Mouse (Mus musculus): ENCODE data around the gene Ank3.
A peak's percentile ranks its signal among the peaks of the same experiment; 100 is the strongest.
"Not testable (repeated sequence)": the region's sequence is repeated elsewhere in the genome, so short reads cannot be mapped to it uniquely, and the experiment has no call there.

The Ank3 gene

DNA sequence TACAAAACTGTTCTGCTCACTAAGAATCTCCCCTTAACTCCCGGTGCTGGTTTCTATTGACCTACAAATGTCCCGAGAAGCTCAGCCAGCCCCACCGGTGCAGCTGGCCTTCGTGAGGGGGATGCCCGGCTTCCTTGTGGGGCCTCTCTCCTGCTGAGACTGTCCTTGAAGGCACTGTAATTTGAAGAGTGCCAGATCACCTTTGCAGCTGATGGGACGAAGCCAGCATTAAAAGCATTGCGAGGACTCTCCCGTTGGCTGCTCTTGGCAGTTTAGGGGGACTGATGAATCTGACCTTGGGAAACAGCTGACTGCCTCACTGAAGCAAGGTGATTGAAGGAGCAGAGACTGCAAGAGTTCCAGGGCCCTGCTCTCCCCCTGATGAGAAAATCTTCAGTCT lies 464.3 kb downstream of the Ank3 start:
- DNase-seq = no peak

GRCm38 (mm10) chr10:69870348-69870747 lies 471.8 kb downstream of the Ank3 start:
- peak; percentile 83 for DNase-seq

DNA sequence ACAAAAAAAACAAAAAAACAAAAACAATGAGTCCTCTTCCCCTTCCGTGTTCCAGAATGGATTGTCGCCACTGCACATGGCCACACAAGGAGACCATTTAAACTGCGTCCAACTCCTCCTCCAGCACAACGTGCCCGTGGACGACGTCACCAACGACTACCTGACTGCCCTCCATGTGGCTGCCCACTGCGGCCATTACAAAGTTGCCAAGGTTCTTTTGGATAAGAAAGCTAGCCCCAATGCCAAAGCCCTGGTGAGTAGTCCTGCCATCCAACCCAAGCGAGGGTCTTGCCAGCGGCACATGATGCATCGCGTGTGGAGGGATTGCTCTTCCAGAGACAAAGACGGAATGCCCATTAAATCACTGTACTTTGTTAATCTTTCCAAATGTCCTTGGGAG lies 472.4 kb downstream of the Ank3 start:
- DNase-seq = no peak

- peak; percentile 47 for DNase-seq
These were observed 473.7 kb downstream of the Ank3 start for GRCm38 (mm10) chr10:69872182-69872741.

DNA sequence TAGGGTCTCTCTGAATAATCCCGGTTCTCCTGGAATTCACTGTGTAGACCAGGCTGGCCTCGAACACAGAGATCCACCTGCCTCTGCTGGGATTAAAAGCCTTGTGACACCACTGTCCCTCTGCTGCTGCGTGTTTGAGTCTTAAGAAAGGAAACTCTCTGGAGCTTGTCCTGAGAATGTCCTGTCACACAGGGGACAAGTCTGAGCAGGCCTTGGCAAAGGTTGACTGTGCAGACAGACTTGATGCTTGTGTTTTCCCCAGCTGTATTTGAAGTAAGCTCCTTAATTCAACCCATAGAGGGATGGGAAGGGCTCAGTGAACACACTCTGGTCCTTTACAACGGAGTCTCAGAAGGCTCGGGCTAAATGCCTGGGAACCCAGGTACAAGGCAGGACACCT lies 474.3 kb downstream of the Ank3 start:
- DNase-seq = no peak

DNA sequence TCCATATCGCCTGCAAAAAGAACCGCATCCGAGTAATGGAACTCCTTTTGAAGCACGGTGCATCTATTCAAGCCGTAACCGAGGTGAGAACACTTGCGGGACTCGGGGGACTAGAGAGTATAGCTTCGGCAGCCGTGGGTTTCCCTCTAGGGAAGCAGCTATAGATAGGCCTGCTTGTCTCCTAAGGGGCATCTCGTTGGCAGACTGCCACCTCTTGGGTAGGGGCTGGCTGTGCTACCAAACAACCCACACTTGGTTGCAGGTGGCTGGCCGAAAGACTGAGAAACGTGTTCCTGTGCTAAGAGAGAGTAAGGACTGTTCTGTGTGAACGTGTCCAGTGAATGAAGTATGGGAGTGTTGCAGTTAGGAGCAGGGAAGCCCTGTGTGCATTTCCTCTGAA lies 476.2 kb downstream of the Ank3 start:
- DNase-seq = no peak

GRCm38 (mm10) chr10:69883935-69884680 lies 485.5 kb downstream of the Ank3 start:
- no peak for DNase-seq

DNA sequence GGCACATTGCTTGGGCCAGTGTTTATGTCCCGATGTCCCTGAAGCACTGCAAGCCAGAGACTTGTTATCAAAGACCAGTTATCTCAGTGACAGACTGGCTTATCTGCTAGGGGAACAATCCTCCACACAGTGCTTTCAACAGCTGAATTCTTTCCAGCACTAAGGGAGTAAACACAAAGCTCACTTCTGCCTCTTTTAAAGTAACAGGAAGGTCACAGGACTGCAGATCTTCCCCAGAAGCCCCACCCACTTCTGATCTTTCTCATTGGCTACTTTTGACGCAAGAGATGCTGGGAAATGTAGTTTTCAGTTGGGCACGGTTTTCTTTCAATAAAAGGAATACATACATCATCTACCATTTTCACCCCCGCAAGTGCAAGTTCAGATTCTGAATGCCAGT lies 489.8 kb downstream of the Ank3 start:
- peak; percentile 93 for DNase-seq

GRCm38 (mm10) chr10:69889779-69890178 lies 491.2 kb downstream of the Ank3 start:
- peak; percentile 67 for DNase-seq

- no peak for DNase-seq
These were observed 491.9 kb downstream of the Ank3 start for GRCm38 (mm10) chr10:69890389-69890985.

- no peak for DNase-seq
These were observed 493.6 kb downstream of the Ank3 start for GRCm38 (mm10) chr10:69892162-69892561.

DNA sequence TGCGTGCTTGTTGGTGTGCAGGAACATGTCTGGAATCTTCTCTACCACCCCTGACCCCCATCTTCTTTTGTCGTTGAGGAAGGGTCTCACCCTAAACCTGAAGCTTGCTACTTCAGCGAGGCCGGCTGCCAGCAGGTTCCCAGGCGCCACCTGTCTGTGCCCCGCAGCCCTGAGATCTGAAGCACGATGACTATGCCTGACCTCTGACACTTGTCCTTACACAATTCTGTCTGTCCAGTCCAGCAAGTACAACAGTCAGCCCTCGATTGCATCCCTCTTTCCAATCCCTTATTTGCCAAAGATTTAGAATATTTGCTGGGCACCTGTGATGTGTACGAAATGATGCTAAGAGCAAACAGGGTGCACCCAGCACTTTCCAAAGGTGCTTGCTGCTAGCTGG lies 497.0 kb downstream of the Ank3 start:
- DNase-seq = no peak

GRCm38 (mm10) chr10:69897927-69898326 lies 499.4 kb downstream of the Ank3 start:
- DNase-seq = no peak

GRCm38 (mm10) chr10:69898821-69899220 lies 500.2 kb downstream of the Ank3 start:
- DNase-seq = no peak

GRCm38 (mm10) chr10:69899788-69900187 lies 501.2 kb downstream of the Ank3 start:
- no peak for DNase-seq

DNA sequence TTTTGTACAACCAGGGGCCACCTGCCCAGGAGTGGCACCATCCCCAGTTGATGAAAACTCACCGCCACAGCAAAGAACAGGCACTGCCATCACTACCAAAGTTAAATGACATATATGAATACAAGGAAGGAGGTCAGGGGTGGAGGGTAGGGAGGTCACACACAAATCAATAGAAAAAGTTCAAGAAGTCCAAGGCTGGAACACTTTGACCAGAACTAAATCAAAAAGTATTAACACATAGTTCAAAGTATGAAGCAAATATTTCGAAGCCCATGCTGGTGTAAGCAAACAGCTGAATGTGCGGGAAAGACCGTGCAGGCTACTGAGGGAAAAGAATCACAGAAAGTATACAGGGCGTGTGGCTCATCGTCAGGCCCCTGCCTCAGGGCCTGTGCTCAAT lies 503.5 kb downstream of the Ank3 start:
- no peak for DNase-seq

DNA sequence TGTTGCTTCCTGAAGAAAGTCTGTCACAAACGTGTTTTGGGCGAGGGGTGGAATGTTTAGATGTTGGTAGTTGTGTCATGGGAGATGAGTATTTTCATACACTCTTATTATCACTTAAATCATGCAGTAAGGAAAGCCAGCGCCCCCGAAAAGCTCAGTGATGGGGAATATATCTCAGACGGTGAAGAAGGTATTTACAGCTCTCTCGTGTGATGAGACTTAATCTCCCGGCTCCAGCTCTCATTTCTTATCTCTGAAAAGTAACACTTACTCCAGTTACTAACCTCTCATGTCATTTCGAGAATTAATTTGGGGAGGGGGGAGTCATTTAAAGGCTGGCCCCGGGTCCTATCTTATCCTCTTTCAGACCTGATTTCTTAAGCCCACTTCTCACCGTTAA lies 505.7 kb downstream of the Ank3 start:
- no peak for DNase-seq

DNA sequence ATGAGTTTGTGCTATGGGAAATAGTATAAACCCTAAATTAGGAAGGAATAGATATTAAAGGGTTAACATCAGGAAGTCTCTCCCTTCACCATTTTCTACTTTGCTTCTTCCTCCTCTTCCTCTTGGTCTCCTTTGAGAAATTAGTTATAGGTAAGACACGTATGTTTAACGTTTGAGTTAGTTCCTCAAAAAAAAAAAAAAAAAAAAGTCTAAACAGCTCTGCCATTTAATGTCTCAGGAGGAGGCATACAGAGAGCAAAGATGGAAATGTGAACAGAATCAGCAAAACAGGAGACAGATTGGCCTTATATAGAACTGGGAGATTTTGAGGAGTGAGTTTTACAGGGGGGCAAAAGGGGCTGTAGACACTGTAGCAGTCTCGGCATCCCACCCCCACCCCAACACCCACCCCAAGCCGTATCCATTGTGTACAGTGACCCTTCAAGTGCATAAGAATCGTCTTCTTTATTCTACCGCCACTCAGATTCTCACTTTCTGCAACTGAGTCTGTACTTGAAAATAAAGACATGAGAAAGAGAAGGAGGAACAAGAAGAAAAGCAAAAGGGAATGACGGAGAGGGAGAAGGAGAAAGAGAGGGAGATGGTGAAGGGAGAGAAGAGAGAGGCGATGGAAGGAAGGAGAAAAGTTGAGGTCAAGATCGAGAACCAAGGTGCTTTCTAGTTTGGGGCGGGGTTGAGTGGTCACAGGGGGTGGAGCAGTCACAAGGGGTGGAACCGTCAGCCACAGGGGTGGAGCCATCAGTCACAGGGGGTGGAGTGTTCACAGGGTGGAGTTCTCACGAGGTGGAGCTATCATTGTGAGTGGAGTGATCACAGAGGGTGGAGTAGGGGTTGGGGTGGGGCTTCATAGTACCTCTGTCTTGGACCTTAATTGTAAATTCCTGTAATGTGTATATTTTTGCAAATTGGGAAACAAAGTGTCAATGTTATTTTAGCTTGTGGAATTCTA lies 509.5 kb downstream of the Ank3 start:
- peak; percentile 46 for DNase-seq

DNA sequence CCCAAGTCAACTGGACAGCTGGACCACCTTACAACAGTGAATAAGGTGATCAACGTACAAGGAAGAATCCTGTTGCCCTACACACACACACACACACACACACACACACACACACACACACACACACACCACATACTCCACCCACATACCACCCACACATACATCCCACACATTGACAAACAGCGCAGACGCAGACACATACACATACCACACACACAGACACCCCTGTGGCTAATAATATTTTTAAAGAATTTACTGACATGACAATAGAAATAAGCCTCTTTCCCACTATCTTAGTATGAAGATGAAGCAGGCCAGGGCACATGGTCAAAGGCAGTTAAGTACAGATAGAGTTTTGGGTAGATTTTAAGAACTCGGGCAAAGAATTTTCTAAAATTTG lies 511.3 kb downstream of the Ank3 start:
- no peak for DNase-seq

DNA sequence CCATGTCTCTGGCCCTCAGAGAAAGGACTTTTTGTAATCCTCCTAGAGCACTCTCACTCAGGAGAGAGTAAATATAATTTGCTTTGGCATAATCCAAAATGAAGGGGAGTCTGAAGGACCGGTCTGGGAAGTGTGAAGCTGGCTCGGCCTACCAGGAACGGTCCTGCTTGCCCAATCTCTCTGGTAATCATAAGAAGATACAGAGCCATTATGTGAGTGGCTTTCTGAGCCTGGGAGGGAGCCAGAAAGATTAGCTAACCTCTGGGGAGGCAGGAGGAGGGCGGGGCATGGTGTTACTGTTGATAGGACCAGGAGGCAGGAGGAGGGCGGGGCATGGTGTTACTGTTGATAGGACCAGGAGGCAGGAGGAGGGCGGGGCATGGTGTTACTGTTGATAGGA lies 511.7 kb downstream of the Ank3 start:
- DNase-seq = peak; percentile 93

- not testable (repeated sequence) for DNase-seq
These were observed 512.2 kb downstream of the Ank3 start for GRCm38 (mm10) chr10:69910726-69911125.

GRCm38 (mm10) chr10:69915566-69915965 lies 517.0 kb downstream of the Ank3 start:
- DNase-seq = no peak

- DNase-seq = no peak
These were observed 517.6 kb downstream of the Ank3 start for GRCm38 (mm10) chr10:69916205-69916604.

Data from lung, postnatal 36 days (tissue).